Mouse (Mus musculus): ENCODE data around the gene Eif2s3y. TPM values are rescaled to one million over a fixed set of nuclear protein-coding genes. Genes with fewer than 3 reads are reported as not detected.
A peak's percentile ranks its signal among the peaks of the same experiment; 100 is the strongest.

Gene Eif2s3y
- total RNA-seq (2017): 164 to 338 TPM (median 249 TPM) in 3 replicates

DNA sequence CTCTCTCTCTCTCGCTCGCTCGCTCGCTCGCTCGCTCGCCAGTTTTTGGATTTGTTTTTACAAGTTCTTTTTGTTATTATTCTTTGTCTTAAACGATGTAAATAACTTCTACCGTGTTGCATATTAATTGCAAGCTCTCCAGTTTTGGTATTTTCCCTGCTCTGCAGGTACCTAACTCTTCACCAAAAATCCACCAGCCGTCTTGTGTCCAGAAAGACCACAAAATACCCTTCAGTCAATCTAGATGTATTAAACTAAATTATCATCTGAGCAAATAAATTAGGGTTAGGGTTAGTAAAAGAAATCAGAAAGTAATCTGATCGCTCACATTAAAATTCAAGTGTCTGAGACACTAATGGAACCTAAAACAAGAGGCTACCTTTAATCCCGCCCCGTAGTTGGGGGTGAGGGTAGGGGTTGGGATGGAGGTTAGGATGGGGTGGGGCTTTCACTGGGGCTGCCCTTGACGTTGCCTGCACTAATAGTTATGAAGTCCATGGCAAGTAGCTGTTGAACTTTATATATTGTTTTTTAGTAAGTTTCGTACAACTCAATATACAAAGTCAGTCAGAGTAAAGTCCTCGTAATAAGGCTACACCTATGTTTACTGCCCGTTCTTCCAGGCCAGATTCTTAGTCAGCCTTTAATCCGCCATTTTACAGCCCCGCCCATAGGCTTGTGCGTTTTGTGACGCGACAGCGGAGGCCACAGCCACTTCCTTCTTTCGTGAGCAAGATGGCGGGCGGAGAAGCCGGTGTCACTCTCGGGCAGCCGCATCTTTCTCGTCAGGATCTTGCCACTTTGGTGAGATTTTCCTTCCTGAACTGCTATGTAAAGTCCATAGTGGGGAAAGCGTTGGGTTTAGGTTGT lies at the start of gene Eif2s3y:
Gene Eif2s3y (plus strand): TSS at position 662 of the 870 bp plus-strand sequence.
- ATAC-seq (replicated peaks; ENCODE audit: insufficient number of reproducible peaks, low FRiP score, low TSS enrichment, poor library complexity, severe bottlenecking): peak; percentile 97

Other genes starting within 250 kb of the Eif2s3y start
- not detected in 3 replicates for gene Zfy1, start 213.1 kb upstream of the Eif2s3y start, total RNA-seq (2017)
- gene Uba1y, start 191.9 kb upstream of the Eif2s3y start, total RNA-seq (2017): not detected in 3 replicates
- gene Kdm5d, start 112.8 kb upstream of the Eif2s3y start, total RNA-seq (2017): 40.0 to 48.4 TPM (median 44.7 TPM) in 3 replicates
- gene Uty, start 235.2 kb downstream of the Eif2s3y start, total RNA-seq (2017): 31.4 to 35.3 TPM (median 33.0 TPM) in 3 replicates